Mouse (Mus musculus) G1E (cell line): ENCODE data around the gene Camta1.

Source experiments
- CTCF ChIP-seq: IDR thresholded peaks from 2 replicates; pipeline ENCODE4 v1.5.1; 2012; ENCODE audit warnings: low read depth, low read length, inconsistent platforms, mixed read lengths
- TAL1 ChIP-seq: conservative IDR thresholded peaks from 2 replicates; pipeline ENCODE4 v1.6.1; 2012; ENCODE audit warnings: low read depth, low read length, inconsistent platforms, mixed read lengths

DNA sequence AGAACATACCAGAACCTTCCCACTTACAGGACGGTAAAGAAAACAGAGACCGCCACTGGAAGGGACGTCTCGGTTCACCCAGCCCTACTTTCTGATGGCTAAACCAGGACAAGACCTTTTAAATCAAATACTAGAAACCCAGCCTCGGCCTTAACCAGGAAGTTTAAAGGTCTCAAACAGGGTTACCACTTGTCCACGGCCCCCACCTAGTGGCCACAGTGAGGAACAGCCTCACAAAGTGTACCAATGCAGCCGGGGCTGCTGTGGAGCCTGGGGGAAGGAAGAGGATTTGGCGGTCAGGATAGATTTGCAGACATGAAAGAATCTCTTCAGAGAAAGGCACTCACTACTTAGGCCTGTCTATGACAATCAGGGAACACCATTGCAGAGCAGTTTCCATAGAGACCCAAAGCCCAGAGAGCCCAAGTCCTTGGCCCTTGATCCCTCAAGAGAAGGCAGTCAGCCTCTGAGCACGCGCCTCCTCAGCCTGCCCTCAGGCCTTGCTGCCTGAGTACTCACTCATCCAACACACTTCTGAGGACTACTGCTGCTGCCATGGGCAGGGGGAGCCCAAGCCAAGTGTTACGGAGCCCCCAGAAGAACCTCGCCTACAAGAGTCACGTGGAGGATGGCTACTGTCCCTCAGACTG, 962.8 kb downstream of the Camta1 start:
- TF ChIP-seq TAL1 = no peak
- TF ChIP-seq CTCF = peak; percentile 72; the same call in 1 of the 2 replicates
